Mouse (Mus musculus): Measurements from ENCODE around the gene Stx1b.

DNA sequence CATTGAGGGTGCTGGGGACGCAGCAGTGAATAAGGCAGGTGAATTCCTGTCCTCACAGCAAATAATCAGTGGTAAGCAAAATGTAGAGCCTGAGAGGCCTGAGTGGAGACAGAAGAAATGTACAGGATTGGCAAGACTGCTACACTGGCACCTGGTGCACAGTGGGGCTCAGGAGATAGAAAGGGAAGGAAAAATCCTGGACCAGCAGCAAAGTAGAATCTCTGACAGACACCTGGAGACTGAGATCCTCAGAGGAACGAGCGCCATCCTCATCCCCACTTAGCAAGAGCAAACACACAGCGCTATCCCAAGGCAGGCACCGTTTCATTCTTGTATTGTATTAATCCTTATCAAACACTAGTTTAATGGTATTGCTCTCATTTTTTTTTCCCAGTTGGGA lies 13.1 kb upstream of the Stx1b start:
- TF ChIP-seq CTCF (IDR thresholded peaks at IDR 0.05; ENCODE audit: low read depth) = no peak
- no peak for TF ChIP-seq EP300 (optimal IDR thresholded peaks at IDR 0.05)
